Mouse (Mus musculus): Measurements from ENCODE around the gene Gm11084.

- TF ChIP-seq POLR2A (IDR thresholded peaks at IDR 0.05; ENCODE audit: extremely low read depth, insufficient read depth, low read length) = no peak
- TF ChIP-seq CTCF (IDR thresholded peaks at IDR 0.05; ENCODE audit: extremely low read depth, insufficient read depth, low read length) = no peak
Measured at GRCm38 (mm10) chr2:72997586-72997985, 11.1 kb upstream of the Gm11084 start.
